Mouse (Mus musculus) lung, postnatal 0 days (tissue): Measurements from ENCODE around the gene Osbp2. TPM values are rescaled to one million over a fixed set of nuclear protein-coding genes. Genes with fewer than 3 reads are reported as not detected.

Experiments
- ATAC-seq: fragments of 200-750 bp; cut with Nextera tagmentation; 2 replicates; pipeline ENCODE4 v1.8.0; 2017; ENCODE audit warnings: moderate library complexity
- DNase-seq: peaks from one replicate; pipeline ENCODE4 v3.0.0-alpha.2; 2016; ENCODE audit warnings: low spot score
- H3K27ac ChIP-seq: fragments of 300-500 bp; sonication (generic); 2 replicates; pipeline ENCODE4 v1.5.1; 2014; ENCODE audit warnings: antibody characterized with exemption, mild to moderate bottlenecking, low read length, mixed read lengths
- H3K27me3 ChIP-seq: fragments of 300-500 bp; sonication (generic); replicated peaks from 2 replicates; pipeline ENCODE4 v1.6.1; 2014; ENCODE audit warnings: low read length, mixed read lengths; ENCODE audit not compliant: insufficient read depth
- H3K36me3 ChIP-seq: fragments of 300-500 bp; sonication (generic); 2 replicates; pipeline ENCODE4 v1.6.1; 2014; ENCODE audit warnings: low read length, mixed read lengths; ENCODE audit not compliant: insufficient read depth
- H3K4me1 ChIP-seq: fragments of 300-500 bp; sonication (generic); 2 replicates; pipeline ENCODE4 v1.6.1; 2014; ENCODE audit warnings: antibody characterized with exemption, low read depth, low read length, mixed read lengths; ENCODE audit not compliant: insufficient read depth
- H3K4me2 ChIP-seq: fragments of 300-500 bp; sonication (generic); replicated peaks from 2 replicates; pipeline ENCODE4 v1.6.1; 2014; ENCODE audit warnings: low read depth, mild to moderate bottlenecking, low read length, moderate library complexity, mixed read lengths
- H3K4me3 ChIP-seq: fragments of 300-500 bp; sonication (generic); 2 replicates; pipeline ENCODE4 v1.5.1; 2014; ENCODE audit warnings: low read depth, low read length
- H3K9ac ChIP-seq: fragments of 300-500 bp; sonication (generic); replicated peaks from 2 replicates; pipeline ENCODE4 v1.6.1; 2014; ENCODE audit warnings: low read depth, mild to moderate bottlenecking
- H3K9me3 ChIP-seq: fragments of 300-500 bp; sonication (generic); 2 replicates; pipeline ENCODE4 v1.6.1; 2016; ENCODE audit warnings: low read length, mixed read lengths
- CTCF ChIP-seq: IDR thresholded peaks from 2 replicates; pipeline ENCODE4 v1.5.1; 2016; ENCODE audit warnings: antibody characterized with exemption, mild to moderate bottlenecking
- EP300 ChIP-seq: IDR thresholded peaks from 2 replicates; pipeline ENCODE4 v1.6.1; 2016; ENCODE audit warnings: antibody characterized with exemption, mild to moderate bottlenecking, control low read depth
- WGBS: fragments of 180-500 bp; shearing (Covaris S2); extraction: QIAGEN DNeasy Blood & Tissue Kit; methylation state at CpG from one replicate; pipeline ENCODE4 v1.1.7; 2014; 5-methylcytosine and 5-hydroxymethylcytosine counted together
- polyA plus RNA-seq: library from polyadenylated mRNA; unstranded; fragments of >200 nt; fragmentation: Nextera tagmentation; extraction: Ambion mirVana; gene quantifications from 2 replicates; pipeline ENCODE4 v1.2.1, GENCODE M21; 2015

Gene Osbp2
- polyA plus RNA-seq, 1 experiment from 2014 or later = 0.17 TPM

GRCm38 (mm10) chr11:3849469-3850314 is 14.0 kb downstream of the Osbp2 start:
- DNase-seq (no peak), ATAC-seq (no peak)
- TF ChIP-seq CTCF (no peak), EP300 (no peak)
- Histone ChIP-seq H3K4me3 (no peak overlapping the region), H3K4me1 (no peaks in the 10 kb centered on the region), H3K27ac (no peak overlapping the region), H3K36me3 (no peaks in the 10 kb centered on the region), H3K9me3 (no peaks in the 10 kb centered on the region), H3K27me3 (no peaks in the 10 kb centered on the region), H3K4me2 (no peak overlapping the region), H3K9ac (no peak overlapping the region)
- 76% methylated on average over 15 of the region's 15 CpGs for WGBS

GRCm38 (mm10) chr11:3846351-3846750 is 17.4 kb downstream of the Osbp2 start:
- Histone ChIP-seq H3K27me3 (no peaks in the 10 kb centered on the region), H3K4me2 (no peak overlapping the region), H3K9ac (no peak overlapping the region), H3K9me3 (no peaks in the 10 kb centered on the region), H3K27ac (no peak overlapping the region), H3K4me3 (no peak overlapping the region), H3K4me1 (no peaks in the 10 kb centered on the region), H3K36me3 (no peaks in the 10 kb centered on the region)
- DNase-seq = no peak
- TF ChIP-seq EP300 (no peak), CTCF (no peak)
- no peak for ATAC-seq
- WGBS = 72% methylated on average over 2 of the region's 2 CpGs

- no peak overlapping the region for H3K9ac ChIP-seq
- 72% methylated on average over 17 of the region's 17 CpGs for whole genome bisulfite sequencing
- no peaks in the 10 kb centered on the region for H3K27me3 ChIP-seq
- no peak overlapping the region for H3K27ac ChIP-seq
- no peaks in the 10 kb centered on the region for H3K4me1 ChIP-seq
- no peak overlapping the region for H3K4me2 ChIP-seq
- ATAC-seq (no peak), DNase-seq (no peak)
- no peaks in the 10 kb centered on the region for H3K36me3 ChIP-seq
- no peak overlapping the region for H3K4me3 ChIP-seq
- no peaks in the 10 kb centered on the region for H3K9me3 ChIP-seq
- TF ChIP-seq CTCF (no peak), EP300 (no peak)
Measured at GRCm38 (mm10) chr11:3843943-3844734, 19.6 kb downstream of the Osbp2 start.

- Histone ChIP-seq H3K27ac (no peak overlapping the region), H3K9ac (no peak overlapping the region), H3K27me3 (no peaks in the 10 kb centered on the region), H3K4me3 (no peak overlapping the region), H3K4me2 (no peak overlapping the region), H3K9me3 (no peaks in the 10 kb centered on the region), H3K4me1 (no peaks in the 10 kb centered on the region), H3K36me3 (no peaks in the 10 kb centered on the region)
- no peak for TF ChIP-seq CTCF
- no peak for TF ChIP-seq EP300
- DNase-seq (no peak), ATAC-seq (no peak)
- 53% methylated on average over 4 of the region's 4 CpGs for WGBS
Measured at GRCm38 (mm10) chr11:3835271-3835670, 28.4 kb downstream of the Osbp2 start.

GRCm38 (mm10) chr11:3834421-3835098 is 29.1 kb downstream of the Osbp2 start:
- H3K4me1 ChIP-seq = no peaks in the 10 kb centered on the region
- no peak overlapping the region; the same call in 1 of the 2 replicates for H3K4me2 ChIP-seq
- H3K9ac ChIP-seq = no peak overlapping the region
- DNase-seq (peak; percentile 61), ATAC-seq (peak; percentile 52; the same call in 1 of the 2 replicates)
- TF ChIP-seq CTCF (peak; percentile 80), EP300 (no peak)
- WGBS = 44% methylated on average over 13 of the region's 13 CpGs
- H3K36me3 ChIP-seq = no peaks in the 10 kb centered on the region
- no peak overlapping the region for H3K27ac ChIP-seq
- H3K4me3 ChIP-seq = no peak overlapping the region
- H3K9me3 ChIP-seq = no peaks in the 10 kb centered on the region
- H3K27me3 ChIP-seq = no peaks in the 10 kb centered on the region
